Mouse (Mus musculus) gonadal fat pad, adult 2 months (tissue): ENCODE results near the gene Eea1. TPM values are rescaled to one million over a fixed set of nuclear protein-coding genes. Genes with fewer than 3 reads are reported as not detected.

Experiments
- DNase-seq: peaks from one replicate; pipeline ENCODE4 v3.0.0-alpha.2; 2012; ENCODE audit warnings: low read depth
- polyA plus RNA-seq: library from polyadenylated mRNA; depleted of rRNA; stranded (reverse); fragments of >200 nt; gene quantifications from 2 replicates; pipeline ENCODE4 v1.2.3, GENCODE M21; 2012

The Eea1 gene
- polyA plus RNA-seq, 1 experiment = 4.2 TPM

DNA sequence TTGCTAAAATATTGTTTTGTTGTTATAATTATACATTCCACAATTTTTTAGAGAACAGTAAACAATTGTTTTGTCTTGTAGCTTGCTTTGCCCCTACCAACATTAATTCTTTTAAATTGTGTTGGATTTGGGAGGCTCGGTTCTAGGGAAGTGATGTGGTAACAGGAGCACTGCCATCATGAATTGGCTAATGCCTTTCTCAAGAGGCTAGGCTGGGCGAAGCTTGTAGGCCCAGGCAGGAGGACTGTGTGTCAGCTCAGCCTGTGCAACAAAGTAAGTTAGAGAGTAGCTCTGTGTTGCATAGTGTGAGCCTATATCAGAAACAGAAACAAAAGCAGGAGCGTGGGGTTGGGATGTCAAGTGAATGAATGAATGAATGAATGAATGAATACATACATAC lies 9.0 kb downstream of the Eea1 start:
- no peak for DNase-seq

DNA sequence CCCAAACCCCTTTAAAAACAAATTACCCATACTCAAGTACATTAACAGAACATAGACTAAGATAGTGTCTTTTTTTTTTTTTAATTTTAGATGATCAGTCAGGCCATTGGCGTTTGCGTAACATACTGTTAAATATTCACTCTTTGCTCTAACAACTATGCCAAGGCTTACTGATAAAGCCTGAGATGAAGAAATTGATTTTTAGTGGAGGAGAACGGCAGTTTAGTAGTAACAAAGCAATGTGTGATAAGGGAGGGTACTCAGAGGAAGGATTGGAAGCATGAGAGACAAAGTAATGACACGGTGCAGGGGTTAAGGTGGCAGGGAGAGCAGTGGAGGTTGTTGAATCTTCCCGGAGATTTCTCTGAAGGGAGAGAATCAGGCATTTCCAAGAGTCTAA lies 9.7 kb downstream of the Eea1 start:
- DNase-seq = no peak

DNA sequence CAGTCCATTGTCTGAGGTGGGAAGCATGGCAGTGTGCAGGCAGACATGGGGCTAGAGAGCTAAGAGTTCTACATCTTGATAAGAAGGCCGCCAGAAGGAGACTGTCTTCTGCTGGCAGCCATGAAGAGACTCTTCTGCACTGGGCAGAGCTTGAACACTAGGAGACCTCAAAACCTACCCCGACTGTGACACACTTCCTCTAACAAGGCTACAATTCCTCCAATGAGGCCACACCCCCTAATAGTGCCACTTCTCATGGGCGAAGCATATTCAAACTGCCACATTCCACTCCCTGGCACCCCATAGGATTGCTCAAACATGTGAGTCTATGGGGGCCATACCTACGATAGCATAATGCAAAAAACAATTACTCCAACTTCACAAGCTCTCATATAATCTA lies 10.3 kb downstream of the Eea1 start:
- no peak for DNase-seq

GRCm38 (mm10) chr10:95951346-95951745 lies 10.9 kb downstream of the Eea1 start:
- no peak for DNase-seq

DNA sequence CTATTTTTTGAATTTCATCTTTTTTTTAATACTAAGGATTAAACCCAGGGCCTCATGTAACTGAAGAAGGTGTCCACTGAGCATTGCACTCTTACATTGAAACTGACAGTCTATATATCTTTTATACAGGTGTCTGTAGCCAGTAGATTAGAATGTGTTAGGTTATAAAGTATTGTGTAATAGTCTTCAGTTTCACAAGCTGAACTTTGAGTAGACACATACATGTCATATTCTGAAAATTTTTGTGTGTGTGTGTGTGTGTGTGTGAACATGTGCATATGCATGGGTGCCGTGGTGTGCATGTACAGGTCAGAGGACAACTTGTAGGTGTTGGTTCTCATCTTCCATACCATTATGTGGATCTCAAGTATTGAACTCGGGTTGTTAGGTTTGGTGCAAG lies 16.2 kb downstream of the Eea1 start:
- no peak for DNase-seq

- no peak for DNase-seq
These were observed 17.1 kb downstream of the Eea1 start for GRCm38 (mm10) chr10:95957574-95957973.

- no peak for DNase-seq
These were observed 24.2 kb downstream of the Eea1 start for GRCm38 (mm10) chr10:95964679-95965078.

GRCm38 (mm10) chr10:95969694-95970093 lies 29.2 kb downstream of the Eea1 start:
- DNase-seq = no peak

GRCm38 (mm10) chr10:95970744-95971212 lies 30.3 kb downstream of the Eea1 start:
- DNase-seq = no peak

- DNase-seq = no peak
These were observed 30.9 kb downstream of the Eea1 start for GRCm38 (mm10) chr10:95971341-95971740.

DNA sequence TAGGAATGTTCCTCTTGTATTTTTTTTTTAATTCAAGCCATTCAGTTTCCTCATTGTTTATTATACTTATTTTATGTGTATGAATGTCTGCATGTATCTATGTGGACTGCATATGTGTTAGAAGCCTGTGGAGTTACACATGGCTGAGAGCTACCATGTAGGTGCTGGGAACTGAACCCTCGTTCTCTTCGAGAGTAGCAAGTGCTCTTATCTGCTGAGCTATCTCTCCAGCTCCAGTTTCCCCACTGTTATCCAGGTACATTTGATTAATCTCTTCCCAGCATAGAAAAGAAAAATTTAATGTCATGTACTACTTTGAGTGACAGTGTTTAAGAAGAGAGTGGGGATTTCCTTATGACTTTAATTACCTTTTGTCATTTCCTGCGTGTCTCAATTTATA lies 31.5 kb downstream of the Eea1 start:
- DNase-seq = no peak

DNA sequence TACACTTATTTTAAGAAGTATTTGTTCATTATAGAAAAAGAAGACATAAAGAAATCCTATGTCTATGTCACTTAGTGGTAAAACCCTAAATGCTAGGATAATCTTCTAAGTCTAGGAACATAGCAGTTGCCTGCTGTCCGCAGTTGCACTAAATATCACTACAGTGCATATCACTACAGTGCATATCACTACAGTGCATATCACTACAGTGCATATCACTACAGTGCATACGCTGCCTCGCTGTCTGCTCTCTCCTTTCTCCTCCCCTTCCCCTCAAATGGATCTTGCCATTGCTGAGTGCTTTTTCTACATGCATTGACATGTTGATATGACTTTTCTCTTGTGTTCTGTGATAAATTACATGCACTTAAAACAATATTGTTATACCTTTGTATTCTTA lies 34.0 kb downstream of the Eea1 start:
- DNase-seq = no peak

- no peak for DNase-seq
These were observed 36.3 kb downstream of the Eea1 start for GRCm38 (mm10) chr10:95976798-95977197.

DNA sequence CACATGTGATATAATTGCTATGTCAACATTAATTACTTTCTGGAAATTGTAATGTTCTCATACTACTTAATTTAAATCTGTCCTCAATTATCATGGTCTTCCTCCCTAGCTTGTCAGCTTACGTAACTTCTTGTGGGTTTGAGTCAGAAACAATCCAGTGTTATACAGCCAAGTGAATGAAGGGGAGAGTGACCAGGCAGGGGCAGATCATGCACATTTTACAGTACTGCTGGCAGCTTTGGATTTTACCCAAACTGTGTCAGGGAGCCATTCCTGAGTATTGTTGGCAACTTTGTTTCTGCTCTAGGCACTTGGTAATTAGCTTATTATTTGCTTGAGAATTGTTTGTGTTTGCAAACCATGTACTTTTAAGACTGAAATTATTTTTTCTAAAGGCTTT lies 49.3 kb downstream of the Eea1 start:
- DNase-seq = no peak

GRCm38 (mm10) chr10:95991176-95991575 lies 50.7 kb downstream of the Eea1 start:
- no peak for DNase-seq

DNA sequence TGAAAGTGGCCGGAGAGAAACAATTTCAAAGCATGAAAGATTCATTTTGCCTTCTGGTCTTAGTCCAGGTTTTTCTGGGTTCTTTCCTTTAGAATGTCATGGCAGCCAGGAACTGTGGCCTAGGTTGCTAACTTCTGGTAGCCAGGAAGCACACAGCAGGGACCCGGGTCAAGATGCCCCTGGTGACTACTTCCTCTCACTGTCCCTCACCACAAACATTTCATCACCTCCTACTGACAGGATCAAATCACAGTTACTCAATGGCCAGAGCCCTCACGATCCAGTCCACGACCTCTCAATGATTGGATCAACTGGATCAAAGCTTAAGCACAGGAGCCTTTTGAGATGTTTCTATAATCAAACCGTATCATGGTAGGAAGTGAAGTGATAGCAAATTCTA lies 60.5 kb downstream of the Eea1 start:
- no peak for DNase-seq

DNA sequence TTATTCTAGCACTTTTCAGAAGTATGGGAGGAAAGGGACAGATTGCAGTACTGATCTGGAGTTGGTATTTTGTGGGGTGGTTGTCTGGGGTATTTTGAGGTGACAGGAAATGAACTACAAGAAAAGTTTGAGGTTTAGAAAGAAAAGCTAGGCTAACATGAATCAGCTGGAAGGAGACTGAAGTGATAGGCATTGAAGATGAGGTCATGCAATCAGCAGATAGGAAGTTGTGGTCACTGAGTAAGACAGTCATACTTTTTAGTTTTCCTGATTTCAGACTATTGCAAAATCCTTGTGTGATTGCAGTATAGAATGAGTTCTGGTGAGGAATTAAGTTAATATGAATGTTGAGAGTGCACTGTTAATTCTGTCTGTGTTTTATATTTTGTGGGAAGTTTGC lies 75.3 kb downstream of the Eea1 start:
- no peak for DNase-seq

DNA sequence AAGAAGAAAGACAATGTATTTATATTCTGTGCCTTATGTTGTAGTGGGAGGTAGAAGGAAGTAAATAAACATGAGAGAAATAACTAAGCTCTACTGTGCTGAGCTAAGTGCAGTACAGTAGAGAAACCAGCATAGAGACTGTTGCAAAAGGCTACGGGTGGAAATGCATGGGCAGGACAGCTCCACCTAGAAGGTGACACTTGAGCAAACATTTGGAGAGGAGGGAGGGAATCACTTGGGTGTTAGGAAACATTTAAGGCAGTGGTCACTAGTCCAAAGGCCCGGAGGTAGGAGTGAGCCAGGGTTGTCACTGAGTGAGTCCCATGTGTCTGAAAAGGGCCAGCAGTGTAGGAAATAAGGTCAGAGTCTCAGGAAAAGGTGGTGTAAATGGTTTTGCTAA lies 77.0 kb downstream of the Eea1 start:
- no peak for DNase-seq

DNA sequence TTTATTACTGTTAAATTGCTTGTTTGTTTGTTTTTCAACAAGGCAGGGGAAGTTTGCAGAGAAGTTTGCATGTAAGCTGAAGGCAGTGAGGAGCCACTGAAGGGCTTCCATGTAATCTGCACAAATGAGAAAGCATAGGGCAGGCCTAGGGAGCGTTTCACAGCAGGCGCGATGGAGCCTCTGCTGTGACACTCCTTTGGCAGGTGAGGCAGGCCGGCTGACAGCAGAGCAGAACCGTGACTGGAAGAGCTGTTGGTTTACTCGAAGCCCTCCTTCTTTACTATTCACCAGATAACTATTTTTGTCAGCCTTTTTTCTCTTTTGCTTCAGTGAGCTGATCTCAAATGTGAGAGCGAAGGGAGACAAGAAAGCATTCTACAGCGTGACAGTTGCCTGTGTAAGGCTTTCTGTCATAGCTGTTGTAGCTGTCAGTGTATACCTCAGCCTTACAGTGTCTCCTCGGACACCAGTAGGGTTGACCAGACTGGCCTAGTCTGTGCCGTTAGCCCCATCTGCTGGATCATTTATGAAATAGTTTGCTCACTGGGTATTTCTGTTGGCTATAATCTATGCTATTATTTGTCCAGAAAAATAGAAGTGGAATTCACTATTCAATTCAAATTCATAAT lies 93.0 kb downstream of the Eea1 start:
- DNase-seq = no peak

- DNase-seq = no peak
These were observed 93.7 kb downstream of the Eea1 start for GRCm38 (mm10) chr10:96034106-96034505.

GRCm38 (mm10) chr10:96035951-96036350 lies 95.5 kb downstream of the Eea1 start:
- no peak for DNase-seq

GRCm38 (mm10) chr10:96044216-96044615 lies 103.8 kb downstream of the Eea1 start:
- DNase-seq = no peak

- no peak for DNase-seq
These were observed 107.6 kb downstream of the Eea1 start for GRCm38 (mm10) chr10:96047960-96048536.

DNA sequence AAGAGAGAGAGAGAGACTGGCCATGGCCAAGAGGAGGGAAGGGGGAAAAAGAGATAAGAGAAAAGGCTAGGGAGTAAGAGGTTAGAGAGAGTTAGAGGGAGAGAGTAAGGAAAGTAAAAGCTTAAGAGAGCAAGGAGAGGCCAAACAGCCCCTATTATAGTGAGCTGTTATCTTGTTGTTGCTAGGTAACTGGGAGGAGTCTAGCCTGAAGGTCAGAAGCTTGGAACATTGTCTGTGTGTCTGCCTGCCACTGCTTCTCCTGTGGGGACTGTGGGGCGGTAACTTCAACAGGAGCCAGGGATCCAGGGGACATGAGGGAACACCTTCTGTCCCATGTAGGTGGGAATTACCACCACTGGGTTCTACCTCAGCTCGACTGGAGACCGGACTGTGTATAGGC lies 108.1 kb downstream of the Eea1 start:
- DNase-seq = no peak
